In genomic region chr16:37893381-37893780, GRCm38 (mm10) we compare ENCODE assay signal across 17 mouse cellular contexts. TPM values are rescaled to one million over a fixed set of nuclear protein-coding genes. Genes with fewer than 3 reads are reported as not detected.
DNase-seq lines count a peak whose midpoint lies in the region; ATAC-seq and TF ChIP-seq lines count a peak whose summit lies in the region.
"Had no signal": no experiment of that assay in that cellular context is flagged by ENCODE, and none has a peak within 500 bp of the region (broad histone marks: within the 10 kb centered on the region; RNA-seq: fewer than 3 reads in every experiment).

No protein-coding gene starts in this region.

- 39% methylated on average over 6 of the region's 6 CpGs for WGBS in heart, embryonic 16.5 days
- WGBS in midbrain, embryonic 13.5 days = 75% methylated on average over 6 of the region's 6 CpGs
- 66% methylated on average over 6 of the region's 6 CpGs for WGBS in midbrain, postnatal 0 days
- WGBS in forebrain, embryonic 12.5 days = 71% methylated on average over 6 of the region's 6 CpGs
- 48% methylated on average over 6 of the region's 6 CpGs for WGBS in stomach, embryonic 16.5 days

- ATAC-seq in heart, embryonic 16.5 days (replicated peaks; ENCODE audit: extremely low read depth, insufficient read depth, low FRiP score) = no peak
- ATAC-seq in midbrain, embryonic 13.5 days = no peak
- no peak for ATAC-seq in midbrain, postnatal 0 days (ENCODE audit: low FRiP score)
- ATAC-seq in forebrain, embryonic 12.5 days (ENCODE audit: low FRiP score) = no peak
- no peak for ATAC-seq in stomach, embryonic 16.5 days (ENCODE audit: insufficient read depth, low FRiP score)
- ATAC-seq: activated CD4-positive, CD25-positive, alpha-beta regulatory T cell, adult 4 months had no signal

- no peaks in the 10 kb centered on the region for H3K36me3 ChIP-seq in heart, embryonic 16.5 days (ENCODE audit: control insufficient read depth, insufficient read depth)
- H3K36me3 ChIP-seq in midbrain, embryonic 13.5 days = peaks cover 6% of the 10 kb centered on the region; the same call in 1 of the 2 replicates
- H3K36me3 ChIP-seq in midbrain, postnatal 0 days (ENCODE audit: insufficient read depth, low read length) = no peaks in the 10 kb centered on the region
- H3K36me3 ChIP-seq in forebrain, embryonic 12.5 days (replicated peaks) = 0 out of 2 replicates have a peak, but pooled peaks cover 2% of the 10 kb centered on the region
- H3K36me3 ChIP-seq in stomach, embryonic 16.5 days (ENCODE audit: control insufficient read depth, insufficient read depth, low read length) = no peaks in the 10 kb centered on the region
- H3K36me3 ChIP-seq: limb, embryonic 15.5 days had no signal

- peaks cover 24% of the 10 kb centered on the region for H3K4me1 ChIP-seq in heart, embryonic 16.5 days (ENCODE audit: control insufficient read depth, insufficient read depth, low read length)
- H3K4me1 ChIP-seq in midbrain, embryonic 13.5 days (replicated peaks) = peaks cover 20% of the 10 kb centered on the region
- H3K4me1 ChIP-seq in midbrain, postnatal 0 days (ENCODE audit: insufficient read depth, low read length) = no peaks in the 10 kb centered on the region
- peaks cover 15% of the 10 kb centered on the region for H3K4me1 ChIP-seq in forebrain, embryonic 12.5 days
- peaks cover 6% of the 10 kb centered on the region; the same call in 1 of the 2 replicates for H3K4me1 ChIP-seq in stomach, embryonic 16.5 days (ENCODE audit: control insufficient read depth, insufficient read depth, low read length)

- H3K27me3 ChIP-seq in heart, embryonic 16.5 days (ENCODE audit: control insufficient read depth, insufficient read depth, low read length) = no peaks in the 10 kb centered on the region
- H3K27me3 ChIP-seq in midbrain, embryonic 13.5 days = no peaks in the 10 kb centered on the region
- H3K27me3 ChIP-seq in midbrain, postnatal 0 days (ENCODE audit: insufficient read depth, low read length) = no peaks in the 10 kb centered on the region
- H3K27me3 ChIP-seq in forebrain, embryonic 12.5 days = no peaks in the 10 kb centered on the region
- H3K27me3 ChIP-seq in stomach, embryonic 16.5 days (ENCODE audit: control insufficient read depth, insufficient read depth, low read length) = no peaks in the 10 kb centered on the region
- H3K27me3 ChIP-seq: embryonic facial prominence, embryonic 13.5 days; limb, embryonic 15.5 days had no signal

- H3K9me3 ChIP-seq in heart, embryonic 16.5 days (replicated peaks; ENCODE audit: control insufficient read depth, low read length) = no peaks in the 10 kb centered on the region
- H3K9me3 ChIP-seq in midbrain, embryonic 13.5 days = no peaks in the 10 kb centered on the region
- no peaks in the 10 kb centered on the region for H3K9me3 ChIP-seq in midbrain, postnatal 0 days (ENCODE audit: low read length)
- H3K9me3 ChIP-seq in forebrain, embryonic 12.5 days = no peaks in the 10 kb centered on the region
- no peaks in the 10 kb centered on the region for H3K9me3 ChIP-seq in stomach, embryonic 16.5 days (replicated peaks; ENCODE audit: control insufficient read depth, low read length)
- H3K9me3 ChIP-seq: embryonic facial prominence, embryonic 13.5 days; limb, embryonic 15.5 days had no signal

- no peak overlapping the region for H3K9ac ChIP-seq in heart, embryonic 16.5 days (ENCODE audit: low read length)
- no peak overlapping the region for H3K9ac ChIP-seq in midbrain, embryonic 13.5 days (replicated peaks)
- H3K9ac ChIP-seq in midbrain, postnatal 0 days (replicated peaks; ENCODE audit: low read length, poor library complexity, severe bottlenecking) = no peak overlapping the region
- no peak overlapping the region for H3K9ac ChIP-seq in forebrain, embryonic 12.5 days
- no peak overlapping the region for H3K9ac ChIP-seq in stomach, embryonic 16.5 days (ENCODE audit: low read length)
- H3K9ac ChIP-seq: embryonic facial prominence, embryonic 13.5 days; limb, embryonic 15.5 days had no signal

- H3K4me2 ChIP-seq in heart, embryonic 16.5 days (ENCODE audit: low read depth, low read length) = peak overlapping the region; percentile 41; the same call in 1 of the 2 replicates
- H3K4me2 ChIP-seq in midbrain, embryonic 13.5 days (replicated peaks) = no peak overlapping the region
- H3K4me2 ChIP-seq in midbrain, postnatal 0 days (ENCODE audit: low read depth, low read length, poor library complexity, severe bottlenecking) = no peak overlapping the region
- H3K4me2 ChIP-seq in forebrain, embryonic 12.5 days = no peak overlapping the region
- no peak overlapping the region for H3K4me2 ChIP-seq in stomach, embryonic 16.5 days (ENCODE audit: low read depth, low read length)
- H3K4me2 ChIP-seq: embryonic facial prominence, embryonic 13.5 days; limb, embryonic 15.5 days had no signal

- TF ChIP-seq CTCF in midbrain, postnatal 0 days (IDR thresholded peaks at IDR 0.05) = no peak

- no peak for DNase-seq in heart, adult 8-10 months (ENCODE audit: low spot score)
- no peak for DNase-seq in midbrain, postnatal 0 days (ENCODE audit: low spot score)
- DNase-seq in gastrocnemius, postnatal 4 days (ENCODE audit: low spot score in 2 of 2) = no peak
- DNase-seq: cerebellum, adult 11 months; gastrocnemius, postnatal 25 days; kidney, postnatal 25 days; lung, adult 18-20 months; thymus, postnatal 14 days had no signal

- no peak overlapping the region for H3K4me3 ChIP-seq in heart, embryonic 16.5 days (ENCODE audit: low read length)
- no peak overlapping the region for H3K4me3 ChIP-seq in midbrain, embryonic 13.5 days (replicated peaks)
- H3K4me3 ChIP-seq in midbrain, postnatal 0 days (ENCODE audit: low read depth, low read length) = no peak overlapping the region
- no peak overlapping the region for H3K4me3 ChIP-seq in forebrain, embryonic 12.5 days (replicated peaks)
- no peak overlapping the region for H3K4me3 ChIP-seq in stomach, embryonic 16.5 days (replicated peaks; ENCODE audit: low read length)
- H3K4me3 ChIP-seq: embryonic facial prominence, embryonic 13.5 days; limb, embryonic 15.5 days; myocyte had no signal

- H3K27ac ChIP-seq in heart, embryonic 16.5 days (ENCODE audit: low read length) = peak overlapping the region; percentile 80
- peak overlapping the region; percentile 15; the same call in 1 of the 2 replicates for H3K27ac ChIP-seq in midbrain, embryonic 13.5 days
- no peak overlapping the region for H3K27ac ChIP-seq in midbrain, postnatal 0 days (ENCODE audit: low read depth, low read length)
- peak overlapping the region; percentile 69 for H3K27ac ChIP-seq in forebrain, embryonic 12.5 days
- peak overlapping the region; percentile 27; the same call in 1 of the 2 replicates for H3K27ac ChIP-seq in stomach, embryonic 16.5 days (ENCODE audit: low read length)
- H3K27ac ChIP-seq: embryonic facial prominence, embryonic 13.5 days had no signal

RNA-seq across cellular contexts. Expression of gene Gpr156, which starts 22.9 kb away (rescaled TPM):
- 0.18 and 0.22 TPM in 2 replicates for polyA plus RNA-seq in heart, embryonic 16.5 days (2015; fragmentation: Nextera tagmentation; extraction: Ambion mirVana)
- under 1 TPM in 1 of 4 experiments, not detected in 3; 0.06 TPM for total RNA-seq in heart, adult 8-10 months (2022)
- 8.2 and 9.4 TPM in 2 replicates for polyA plus RNA-seq in midbrain, embryonic 13.5 days (2015; fragmentation: Nextera tagmentation; extraction: Ambion mirVana)
- total RNA-seq in midbrain, postnatal 0 days (2014; rRNA removed) = 6.1 and 6.4 TPM in 2 replicates
- 2.8 and 2.9 TPM in 2 replicates for polyA plus RNA-seq in midbrain, postnatal 0 days (2015; fragmentation: Nextera tagmentation; extraction: Ambion mirVana)
- polyA plus RNA-seq in forebrain, embryonic 12.5 days (2016; fragmentation: Nextera tagmentation; extraction: Ambion mirVana) = 4.6 and 5.4 TPM in 2 replicates
- 0.05 and 0.31 TPM in 2 replicates for polyA plus RNA-seq in stomach, embryonic 16.5 days (2015; fragmentation: Nextera tagmentation; extraction: Ambion mirVana)
- total RNA-seq in gastrocnemius, postnatal 4 days (2021) = 1 to 10 TPM in 1 of 2 experiments, under 1 TPM in 1; 0.88 to 1.5 TPM
- total RNA-seq: common myeloid progenitor, adult 5-6 weeks had no signal
- polyA plus RNA-seq: activated CD4-positive, CD25-positive, alpha-beta regulatory T cell, adult 4 months had no signal

RNA-seq across cellular contexts. Expression of gene Lrrc58, which starts 25.2 kb away (rescaled TPM):
- 35.7 and 36.2 TPM in 2 replicates for polyA plus RNA-seq in heart, embryonic 16.5 days (2015; fragmentation: Nextera tagmentation; extraction: Ambion mirVana)
- total RNA-seq in heart, adult 8-10 months (2022) = 10 to 100 TPM; 57.2 to 67.5 (median 65.3) TPM
- 41.3 and 43.1 TPM in 2 replicates for polyA plus RNA-seq in midbrain, embryonic 13.5 days (2015; fragmentation: Nextera tagmentation; extraction: Ambion mirVana)
- 88.2 and 106 TPM in 2 replicates for total RNA-seq in midbrain, postnatal 0 days (2014; rRNA removed)
- 40.7 and 46.1 TPM in 2 replicates for polyA plus RNA-seq in midbrain, postnatal 0 days (2015; fragmentation: Nextera tagmentation; extraction: Ambion mirVana)
- polyA plus RNA-seq in forebrain, embryonic 12.5 days (2016; fragmentation: Nextera tagmentation; extraction: Ambion mirVana) = 65.8 and 70.1 TPM in 2 replicates
- 40.1 and 41.8 TPM in 2 replicates for polyA plus RNA-seq in stomach, embryonic 16.5 days (2015; fragmentation: Nextera tagmentation; extraction: Ambion mirVana)
- total RNA-seq in gastrocnemius, postnatal 4 days (2021) = 10 to 100 TPM; 65.5 to 68.2 TPM

RNA-seq across cellular contexts. Expression of gene Gm36028, which starts 32.4 kb away (rescaled TPM):
- polyA plus RNA-seq in heart, embryonic 16.5 days (2015; fragmentation: Nextera tagmentation; extraction: Ambion mirVana) = 10.2 and 12.1 TPM in 2 replicates
- total RNA-seq in heart, adult 8-10 months (2022) = 1 to 10 TPM in 3 of 4 experiments, under 1 TPM in 1; 0.90 to 1.4 (median 1.3) TPM
- 0.19 and 0.24 TPM in 2 replicates for polyA plus RNA-seq in midbrain, embryonic 13.5 days (2015; fragmentation: Nextera tagmentation; extraction: Ambion mirVana)
- total RNA-seq in midbrain, postnatal 0 days (2014; rRNA removed) = not detected in 2 replicates
- 0.19 TPM in 1 of 2 replicates, not detected in the other for polyA plus RNA-seq in midbrain, postnatal 0 days (2015; fragmentation: Nextera tagmentation; extraction: Ambion mirVana)
- polyA plus RNA-seq in forebrain, embryonic 12.5 days (2016; fragmentation: Nextera tagmentation; extraction: Ambion mirVana) = 0.17 and 0.29 TPM in 2 replicates
- 0.72 and 1.4 TPM in 2 replicates for polyA plus RNA-seq in stomach, embryonic 16.5 days (2015; fragmentation: Nextera tagmentation; extraction: Ambion mirVana)
- total RNA-seq in gastrocnemius, postnatal 4 days (2021) = not detected
- total RNA-seq: gastrocnemius, postnatal 25 days had no signal
- polyA plus RNA-seq: activated CD4-positive, CD25-positive, alpha-beta regulatory T cell, adult 4 months; limb, embryonic 15.5 days had no signal
